Mouse (Mus musculus) thymus, adult 2 months (tissue): ENCODE data around the gene Aspg.
A peak's percentile ranks its signal among the peaks of the same experiment; 100 is the strongest.

Experiments used
- CTCF ChIP-seq: fragments of 200-500 bp; IDR thresholded peaks from 2 replicates; pipeline ENCODE4 v1.5.1; 2012; ENCODE audit warnings: mild to moderate bottlenecking, control low read depth, low read length, moderate library complexity, borderline replicate concordance; ENCODE audit not compliant: control insufficient read depth, poor library complexity, insufficient read depth; ENCODE audit errors: extremely low read depth
- POLR2A ChIP-seq: fragments of 200-500 bp; IDR thresholded peaks from 2 replicates; pipeline ENCODE4 v1.6.1; 2012; ENCODE audit warnings: mild to moderate bottlenecking, low read length, control low read depth, moderate library complexity; ENCODE audit not compliant: control insufficient read depth, poor library complexity, insufficient read depth; ENCODE audit errors: extremely low read depth

- peak; percentile 80; the same call in 1 of the 2 replicates for TF ChIP-seq CTCF
- TF ChIP-seq POLR2A, result no peak
Observed at GRCm38 (mm10) chr12:112145875-112146651, 39.6 kb downstream of the Aspg start, which contains the start of gene Kif26a.
